Mouse (Mus musculus) liver, embryonic 14.5 days (tissue): ENCODE data around the gene Tbc1d16. TPM values are rescaled to one million over a fixed set of nuclear protein-coding genes. Genes with fewer than 3 reads are reported as not detected.
A peak's percentile ranks its signal among the peaks of the same experiment; 100 is the strongest.

Source experiments
- ATAC-seq: fragments of 200-750 bp; cut with Nextera tagmentation; 2 replicates; pipeline ENCODE4 v1.8.0; 2017; ENCODE audit warnings: moderate number of reproducible peaks, mild to moderate bottlenecking, moderate library complexity; ENCODE audit not compliant: insufficient read depth
- DNase-seq, 3 experiments: peaks; one replicate each; pipeline ENCODE4 v3.0.0-alpha.2; 2012 to 2013; ENCODE audit warnings: low read depth in 3 of 3, low spot score in 3 of 3
- H3K27ac ChIP-seq: fragments of 300-500 bp; sonication (generic); 2 replicates; pipeline ENCODE4 v1.5.1; 2014; ENCODE audit warnings: moderate library complexity, mild to moderate bottlenecking, control low read depth, inconsistent platforms
- H3K27me3 ChIP-seq: fragments of 300-500 bp; sonication (generic); 2 replicates; pipeline ENCODE4 v1.6.1; 2014; ENCODE audit warnings: mild to moderate bottlenecking, low read length, moderate library complexity; ENCODE audit not compliant: control insufficient read depth, insufficient read depth
- H3K36me3 ChIP-seq: fragments of 300-500 bp; sonication (generic); replicated peaks from 2 replicates; pipeline ENCODE4 v1.6.1; 2014; ENCODE audit warnings: low read depth; ENCODE audit not compliant: control insufficient read depth, insufficient read depth
- H3K4me1 ChIP-seq, 2 experiments: fragments of 200-500 bp in 1 of 2; fragments of 300-500 bp in 1 of 2; sonication (generic) in 1 of 2; replicated peaks; 2 replicates each; pipeline ENCODE4 v1.6.1; 2012 to 2014; ENCODE audit warnings: antibody characterized with exemption in 1 of 2, inconsistent platforms in 1 of 2, low read length in 1 of 2; ENCODE audit not compliant: control insufficient read depth in 2 of 2, insufficient read depth in 2 of 2
- H3K4me2 ChIP-seq: fragments of 300-500 bp; sonication (generic); 2 replicates; pipeline ENCODE4 v1.6.1; 2014; ENCODE audit warnings: low read depth, mild to moderate bottlenecking, control low read depth, moderate library complexity
- H3K4me3 ChIP-seq, 2 experiments: fragments of 200-500 bp in 1 of 2; fragments of 300-500 bp in 1 of 2; sonication (generic) in 1 of 2; 2 replicates each; pipeline ENCODE4 v1.5.1; 2012 to 2014; ENCODE audit warnings: low read depth in 2 of 2, low read length in 2 of 2, mild to moderate bottlenecking in 2 of 2, control low read depth in 1 of 2, inconsistent platforms in 1 of 2, moderate library complexity in 1 of 2; ENCODE audit not compliant: insufficient read depth in 1 of 2
- H3K9ac ChIP-seq: fragments of 300-500 bp; sonication (generic); replicated peaks from 2 replicates; pipeline ENCODE4 v1.6.1; 2014; ENCODE audit warnings: mild to moderate bottlenecking, control low read depth, moderate library complexity
- H3K9me3 ChIP-seq: fragments of 300-500 bp; sonication (generic); 2 replicates; pipeline ENCODE4 v1.6.1; 2016; ENCODE audit warnings: low read length, mixed read lengths; ENCODE audit not compliant: control insufficient read depth
- CTCF ChIP-seq: IDR thresholded peaks from 2 replicates; pipeline ENCODE4 v1.5.1; 2016; ENCODE audit warnings: antibody characterized with exemption, low read depth, control low read depth
- EP300 ChIP-seq: IDR thresholded peaks from 2 replicates; pipeline ENCODE4 v1.6.1; 2016; ENCODE audit warnings: antibody characterized with exemption, low read depth
- WGBS: fragments of 180-500 bp; shearing (Covaris S2); extraction: QIAGEN DNeasy Blood & Tissue Kit; methylation state at CpG from one replicate; pipeline ENCODE4 v1.1.7; 2014; ENCODE audit not compliant: insufficient replicate concordance; 5-methylcytosine and 5-hydroxymethylcytosine counted together
- polyA plus RNA-seq, 2 experiments: library from polyadenylated mRNA; depleted of rRNA in 1 of 2; stranded (reverse) in 1 of 2; unstranded in 1 of 2; fragments of >200 nt; fragmentation: Nextera tagmentation in 1 of 2; extraction: Ambion mirVana in 1 of 2; gene quantifications; 2 replicates each; pipeline versions ENCODE4 v1.2.1 to v1.2.3; 2012 to 2014

Tbc1d16 gene
- polyA plus RNA-seq, 2 experiments = 0.58 to 1.0 TPM

- Histone ChIP-seq H3K9me3 (no peaks in the 10 kb centered on the region), H3K4me3 (peak within 1 kb of the TSS; percentile 58 to 64), H3K9ac (peak within 1 kb of the TSS; percentile 61), H3K27ac (no peak within 1 kb of the TSS), H3K4me2 (peak within 1 kb of the TSS; percentile 65), H3K4me1 (peaks cover 0 to 11% of the 10 kb centered on the region in 2 experiments; a peak in 2 of 4 replicates), H3K27me3 (no peaks in the 10 kb centered on the region), H3K36me3 (no peaks in the 10 kb centered on the region)
- WGBS = 3% methylated on average over 52 of the region's 52 CpGs
- peak; percentile 80 for ATAC-seq
- peak; percentile 87 to 90 (median 87) for DNase-seq
- TF ChIP-seq EP300 (no peak), CTCF (peak; percentile 100)
Observed at GRCm38 (mm10) chr11:119267768-119268556, 39.7 kb upstream of the Tbc1d16 start, which contains the start of gene Gaa. Gene Gaa, plus strand, starts transcription at chr11:119267887.

GRCm38 (mm10) chr11:119267241-119267674 is 39.0 kb upstream of the Tbc1d16 start:
- no peak for TF ChIP-seq EP300
- TF ChIP-seq CTCF = no peak
- Histone ChIP-seq H3K27ac (no peak overlapping the region), H3K27me3 (no peaks in the 10 kb centered on the region), H3K9ac (no peak overlapping the region), H3K36me3 (no peaks in the 10 kb centered on the region), H3K9me3 (no peaks in the 10 kb centered on the region), H3K4me1 (peaks cover 0 to 11% of the 10 kb centered on the region in 2 experiments; a peak in 2 of 4 replicates), H3K4me2 (peak overlapping the region; percentile 65), H3K4me3 (no peak overlapping the region; a peak in 1 of 4 replicates)
- ATAC-seq (peak; percentile 29; the same call in 1 of the 2 replicates), DNase-seq (no peak)
- 46% methylated on average over 6 of the region's 6 CpGs for WGBS

- H3K27me3 ChIP-seq = no peaks in the 10 kb centered on the region
- H3K36me3 ChIP-seq = no peaks in the 10 kb centered on the region
- ATAC-seq (no peak), DNase-seq (no peak)
- no peak overlapping the region for H3K9ac ChIP-seq
- no peaks in the 10 kb centered on the region for H3K9me3 ChIP-seq
- no peak overlapping the region for H3K4me3 ChIP-seq
- peaks cover 0 to 11% of the 10 kb centered on the region in 2 experiments; a peak in 2 of 4 replicates for H3K4me1 ChIP-seq
- no peak for TF ChIP-seq CTCF
- TF ChIP-seq EP300 = no peak
- 49% methylated on average over 7 of the region's 7 CpGs for WGBS
- no peak overlapping the region for H3K4me2 ChIP-seq
- no peak overlapping the region for H3K27ac ChIP-seq
Observed at GRCm38 (mm10) chr11:119265811-119266210, 37.5 kb upstream of the Tbc1d16 start.

- Histone ChIP-seq H3K27ac (no peak overlapping the region), H3K4me2 (no peak overlapping the region), H3K27me3 (no peaks in the 10 kb centered on the region), H3K9ac (no peak overlapping the region), H3K4me1 (peaks cover 0 to 11% of the 10 kb centered on the region in 2 experiments; a peak in 2 of 4 replicates), H3K9me3 (no peaks in the 10 kb centered on the region), H3K36me3 (no peaks in the 10 kb centered on the region), H3K4me3 (no peak overlapping the region)
- 73% methylated on average over 13 of the region's 13 CpGs for WGBS
- ATAC-seq (no peak), DNase-seq (no peak)
- TF ChIP-seq EP300 = no peak
- TF ChIP-seq CTCF = no peak
Observed at GRCm38 (mm10) chr11:119264413-119264812, 36.1 kb upstream of the Tbc1d16 start.

- DNase-seq = no peak
- Histone ChIP-seq H3K4me2 (no peak overlapping the region), H3K9ac (no peak overlapping the region), H3K4me3 (no peak overlapping the region), H3K36me3 (no peaks in the 10 kb centered on the region), H3K4me1 (0 out of 4 replicates have a peak, but pooled peaks cover 0 to 2% of the 10 kb centered on the region in 2 experiments), H3K27ac (no peak overlapping the region), H3K9me3 (no peaks in the 10 kb centered on the region), H3K27me3 (no peaks in the 10 kb centered on the region)
- no peak for ATAC-seq
- WGBS = 68% methylated on average over 8 of the region's 8 CpGs
- TF ChIP-seq CTCF = no peak
- no peak for TF ChIP-seq EP300
Observed at GRCm38 (mm10) chr11:119259977-119260376, 31.7 kb upstream of the Tbc1d16 start.
